In the genomic region with DNA sequence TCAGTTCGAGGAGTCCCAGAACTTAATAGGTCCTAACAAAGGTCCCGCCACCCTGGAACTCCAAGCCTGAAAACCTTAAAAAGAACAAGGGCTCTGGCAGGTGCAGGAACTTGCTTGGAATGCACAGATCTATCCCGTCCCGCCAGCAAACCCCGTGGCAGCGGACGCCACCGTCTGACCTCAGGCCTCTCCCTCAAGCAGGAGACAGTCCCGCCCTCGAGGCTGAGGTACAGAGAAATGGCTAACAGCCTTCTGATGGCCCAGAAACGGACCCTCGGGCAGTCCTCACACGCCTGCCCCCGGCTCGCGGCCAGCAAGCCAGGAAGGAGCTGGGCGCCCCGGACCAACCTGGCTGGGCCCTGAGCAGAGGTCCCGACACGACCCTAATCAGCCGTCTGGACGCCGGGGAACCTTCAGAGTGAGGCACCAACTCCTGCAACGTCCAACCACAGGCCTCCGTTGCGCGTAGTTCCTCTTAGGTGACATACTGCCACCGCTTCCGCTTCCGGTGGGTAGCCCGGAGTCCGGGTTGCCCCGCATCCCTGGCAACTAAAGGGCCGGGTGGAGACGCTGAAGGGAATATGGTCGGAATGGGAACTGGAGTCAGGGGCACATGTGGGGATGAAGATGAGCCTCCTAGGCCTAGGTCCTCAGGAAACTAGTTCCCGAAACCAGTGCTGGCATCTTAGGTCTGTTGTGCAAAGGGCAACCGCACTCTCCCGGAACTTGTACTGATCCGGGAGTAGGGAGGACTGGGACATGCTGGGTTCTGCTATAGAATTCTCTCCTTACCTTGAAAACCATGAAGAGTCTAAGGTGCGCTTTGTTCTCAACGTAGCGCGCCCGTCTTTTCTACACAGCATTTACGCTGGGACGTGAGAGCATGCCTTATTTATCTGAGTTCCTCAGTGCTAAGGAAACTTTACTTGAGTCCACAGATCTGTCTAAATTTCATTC, we compare ENCODE assay signal across 8 mouse cellular contexts. TPM values are rescaled to one million over a fixed set of nuclear protein-coding genes. Genes with fewer than 3 reads are reported as not detected.
DNase-seq lines count a peak whose midpoint lies in the region; ATAC-seq and TF ChIP-seq lines count a peak whose summit lies in the region.

A gene (minus strand): TSS at position 473 of the 957 bp plus-strand sequence.

- peak; percentile 99 for ATAC-seq in activated CD4-positive, CD25-positive, alpha-beta regulatory T cell, adult 4 months

- peaks cover 11% of the 10 kb centered on the region for H3K9me3 ChIP-seq in megakaryocyte, embryonic 14.5 days

- peak; percentile 83 to 85 for DNase-seq in gastrocnemius, adult 8-10 months (ENCODE audit: low spot score in 2 of 2)
- DNase-seq in hindlimb bud, embryonic 11.5 days (ENCODE audit: extremely low spot score, low read depth, low spot score): peak; percentile 72
- peak; percentile 88 to 95 for DNase-seq in left cerebral cortex, adult 8-10 months (ENCODE audit: low spot score in 2 of 2)
- DNase-seq in right cerebral cortex, postnatal 10 days (ENCODE audit: low spot score in 2 of 2): peak; percentile 97
- peak; percentile 93 for DNase-seq in urinary bladder, postnatal 25 days (ENCODE audit: low spot score)

- no peak for TF ChIP-seq CTCF in cortical plate, adult 2 months (IDR thresholded peaks at IDR 0.05; ENCODE audit: extremely low read depth, insufficient read depth, low read length)

- peaks cover 5% of the 10 kb centered on the region for H3K4me1 ChIP-seq in cortical plate, adult 2 months (ENCODE audit: control insufficient read depth, insufficient read depth, low read length)
- peaks cover 24% of the 10 kb centered on the region for H3K4me1 ChIP-seq in megakaryocyte, embryonic 14.5 days

- H3K27me3 ChIP-seq in megakaryocyte, embryonic 14.5 days (replicated peaks): peaks cover 2% of the 10 kb centered on the region

- H3K4me3 ChIP-seq in cortical plate, adult 2 months (ENCODE audit: insufficient read depth, low read length): peak within 1 kb of the TSS; percentile 74
- H3K4me3 ChIP-seq in megakaryocyte, embryonic 14.5 days (replicated peaks): peak within 1 kb of the TSS; percentile 97

- H3K36me3 ChIP-seq in megakaryocyte, embryonic 14.5 days (replicated peaks; ENCODE audit: low read length): peaks cover 33% of the 10 kb centered on the region

- TF ChIP-seq POLR2A in cortical plate, adult 2 months (IDR thresholded peaks at IDR 0.05; ENCODE audit: extremely low read depth, insufficient read depth, low read length): peak; percentile 72

- no peak within 1 kb of the TSS for H3K27ac ChIP-seq in cortical plate, adult 2 months (ENCODE audit: insufficient read depth, low read length)

RNA-seq across cellular contexts. Expression of the gene that starts here (rescaled TPM):
- 10 to 100 TPM; 44.5 to 56.2 TPM for polyA plus RNA-seq in activated CD4-positive, CD25-positive, alpha-beta regulatory T cell, adult 4 months (2017; shearing (Covaris generic))
- polyA plus RNA-seq in cortical plate, adult 2 months (2012; rRNA removed): 45.9 and 51.3 TPM in 2 replicates
- 10 to 100 TPM; 53.5 to 59.1 (median 57.2) TPM for total RNA-seq in gastrocnemius, adult 8-10 months (2022)
- total RNA-seq in left cerebral cortex, adult 8-10 months (2022): 10 to 100 TPM; 26.5 to 31.5 (median 30.3) TPM
- 18.0 and 31.2 TPM in 2 replicates for polyA plus RNA-seq in megakaryocyte, embryonic 14.5 days (2012; ENCODE audit: insufficient read depth, low replicate concordance)
